Mouse (Mus musculus): ENCODE measurements around the gene Pdzd8.
A peak's percentile ranks its signal among the peaks of the same experiment; 100 is the strongest.

Gene Pdzd8

GRCm38 (mm10) chr19:59267417-59267963 lies 78.1 kb downstream of the Pdzd8 start:
- peak; percentile 38 for DNase-seq

- DNase-seq: no peak
Measured at GRCm38 (mm10) chr19:59265907-59266306, 79.7 kb downstream of the Pdzd8 start.

- DNase-seq: no peak
Measured at GRCm38 (mm10) chr19:59264838-59265532, 80.6 kb downstream of the Pdzd8 start.

- no peak for DNase-seq
Measured at GRCm38 (mm10) chr19:59263171-59263570, 82.4 kb downstream of the Pdzd8 start.

- no peak for DNase-seq
Measured at GRCm38 (mm10) chr19:59261604-59262003, 84.0 kb downstream of the Pdzd8 start.

GRCm38 (mm10) chr19:59260718-59261442 lies 84.7 kb downstream of the Pdzd8 start, which contains the start of gene Slc18a2:
Gene Slc18a2, plus strand, starts transcription at chr19:59260896.
- DNase-seq: peak; percentile 62

- DNase-seq: no peak
Measured at GRCm38 (mm10) chr19:59259633-59260032, 85.9 kb downstream of the Pdzd8 start.

GRCm38 (mm10) chr19:59252651-59253050 lies 92.9 kb downstream of the Pdzd8 start:
- no peak for DNase-seq

- no peak for DNase-seq
Measured at GRCm38 (mm10) chr19:59248553-59249286, 96.9 kb downstream of the Pdzd8 start.

GRCm38 (mm10) chr19:59248144-59248543 lies 97.4 kb downstream of the Pdzd8 start:
- DNase-seq: no peak

All from kidney, postnatal 10 days (tissue).